Mouse (Mus musculus): Measurements from ENCODE around the gene Pde3a. TPM values are rescaled to one million over a fixed set of nuclear protein-coding genes. Genes with fewer than 3 reads are reported as not detected.

The Pde3a gene
- polyA plus RNA-seq, 1 experiment from 2014 or later, result 26.9 TPM

GRCm38 (mm10) chr6:141501171-141501570, 252.1 kb downstream of the Pde3a start:
- no peak overlapping the region for H3K27ac ChIP-seq (ENCODE audit: low read depth)
- H3K9ac ChIP-seq (ENCODE audit: low read length), result no peak overlapping the region
- no peaks in the 10 kb centered on the region for H3K27me3 ChIP-seq (replicated peaks; ENCODE audit: control insufficient read depth, insufficient read depth, low read length)
- ATAC-seq (replicated peaks; ENCODE audit: low FRiP score, low TSS enrichment, low read depth) (no peak), DNase-seq (ENCODE audit: low spot score) (no peak)
- WGBS, result 48% methylated on average over 3 of the region's 3 CpGs
- H3K9me3 ChIP-seq (ENCODE audit: control insufficient read depth, low read length), result no peaks in the 10 kb centered on the region
- no peaks in the 10 kb centered on the region for H3K4me1 ChIP-seq (replicated peaks; ENCODE audit: control insufficient read depth, insufficient read depth, low read length)
- no peak overlapping the region for H3K4me2 ChIP-seq (ENCODE audit: low read length)
- no peak overlapping the region for H3K4me3 ChIP-seq (ENCODE audit: low read depth, low read length)
- peaks cover 17% of the 10 kb centered on the region for H3K36me3 ChIP-seq (ENCODE audit: control insufficient read depth, insufficient read depth, low read length)

- Histone ChIP-seq H3K4me1 (replicated peaks; ENCODE audit: control insufficient read depth, insufficient read depth, low read length) (no peaks in the 10 kb centered on the region), H3K4me2 (ENCODE audit: low read length) (no peak overlapping the region), H3K4me3 (ENCODE audit: low read depth, low read length) (no peak overlapping the region), H3K27ac (ENCODE audit: low read depth) (no peak overlapping the region), H3K27me3 (replicated peaks; ENCODE audit: control insufficient read depth, insufficient read depth, low read length) (no peaks in the 10 kb centered on the region), H3K36me3 (ENCODE audit: control insufficient read depth, insufficient read depth, low read length) (no peaks in the 10 kb centered on the region), H3K9me3 (ENCODE audit: control insufficient read depth, low read length) (no peaks in the 10 kb centered on the region), H3K9ac (ENCODE audit: low read length) (no peak overlapping the region)
- DNase-seq (ENCODE audit: low spot score), result no peak
- ATAC-seq (replicated peaks; ENCODE audit: low FRiP score, low TSS enrichment, low read depth), result no peak
- WGBS, result 69% methylated on average over 2 of the region's 2 CpGs
Measured at GRCm38 (mm10) chr6:141522541-141522940, 273.5 kb downstream of the Pde3a start.

- H3K4me3 ChIP-seq (ENCODE audit: low read depth, low read length), result no peak within 1 kb of the TSS
- no peaks in the 10 kb centered on the region for H3K36me3 ChIP-seq (ENCODE audit: control insufficient read depth, insufficient read depth, low read length)
- ATAC-seq (replicated peaks; ENCODE audit: low FRiP score, low TSS enrichment, low read depth) (no peak), DNase-seq (ENCODE audit: low spot score) (no peak)
- H3K4me1 ChIP-seq (replicated peaks; ENCODE audit: control insufficient read depth, insufficient read depth, low read length), result no peaks in the 10 kb centered on the region
- H3K9ac ChIP-seq (ENCODE audit: low read length), result no peak within 1 kb of the TSS
- H3K27ac ChIP-seq (ENCODE audit: low read depth), result no peak within 1 kb of the TSS
- H3K9me3 ChIP-seq (ENCODE audit: control insufficient read depth, low read length), result no peaks in the 10 kb centered on the region
- H3K4me2 ChIP-seq (ENCODE audit: low read length), result no peak within 1 kb of the TSS
- WGBS, result 52% methylated on average over 2 of the region's 2 CpGs
- H3K27me3 ChIP-seq (replicated peaks; ENCODE audit: control insufficient read depth, insufficient read depth, low read length), result no peaks in the 10 kb centered on the region
Measured at GRCm38 (mm10) chr6:141523747-141524640, 274.9 kb downstream of the Pde3a start, which contains the start of gene Slco1c1. Gene Slco1c1, plus strand, starts transcription at chr6:141524368.

- Histone ChIP-seq H3K27ac (ENCODE audit: low read depth) (no peak overlapping the region), H3K4me3 (ENCODE audit: low read depth, low read length) (no peak overlapping the region), H3K36me3 (ENCODE audit: control insufficient read depth, insufficient read depth, low read length) (no peaks in the 10 kb centered on the region), H3K9me3 (ENCODE audit: control insufficient read depth, low read length) (no peaks in the 10 kb centered on the region), H3K27me3 (replicated peaks; ENCODE audit: control insufficient read depth, insufficient read depth, low read length) (no peaks in the 10 kb centered on the region), H3K4me2 (ENCODE audit: low read length) (no peak overlapping the region), H3K9ac (ENCODE audit: low read length) (no peak overlapping the region), H3K4me1 (replicated peaks; ENCODE audit: control insufficient read depth, insufficient read depth, low read length) (no peaks in the 10 kb centered on the region)
- DNase-seq (ENCODE audit: low spot score), result no peak
- 97% methylated on average over 1 of the region's 1 CpGs for WGBS
- no peak for ATAC-seq (replicated peaks; ENCODE audit: low FRiP score, low TSS enrichment, low read depth)
Measured at GRCm38 (mm10) chr6:141525787-141526186, 276.7 kb downstream of the Pde3a start.

GRCm38 (mm10) chr6:141530865-141531264, 281.8 kb downstream of the Pde3a start:
- no peaks in the 10 kb centered on the region for H3K36me3 ChIP-seq (ENCODE audit: control insufficient read depth, insufficient read depth, low read length)
- no peaks in the 10 kb centered on the region for H3K27me3 ChIP-seq (replicated peaks; ENCODE audit: control insufficient read depth, insufficient read depth, low read length)
- 84% methylated on average over 6 of the region's 6 CpGs for WGBS
- no peak overlapping the region for H3K9ac ChIP-seq (ENCODE audit: low read length)
- H3K27ac ChIP-seq (ENCODE audit: low read depth), result no peak overlapping the region
- H3K9me3 ChIP-seq (ENCODE audit: control insufficient read depth, low read length), result no peaks in the 10 kb centered on the region
- H3K4me3 ChIP-seq (ENCODE audit: low read depth, low read length), result no peak overlapping the region
- no peaks in the 10 kb centered on the region for H3K4me1 ChIP-seq (replicated peaks; ENCODE audit: control insufficient read depth, insufficient read depth, low read length)
- no peak for ATAC-seq (replicated peaks; ENCODE audit: low FRiP score, low TSS enrichment, low read depth)
- no peak overlapping the region for H3K4me2 ChIP-seq (ENCODE audit: low read length)
- DNase-seq (ENCODE audit: low spot score), result no peak

GRCm38 (mm10) chr6:141537298-141537697, 288.2 kb downstream of the Pde3a start:
- Histone ChIP-seq H3K4me2 (ENCODE audit: low read length) (no peak overlapping the region), H3K4me1 (replicated peaks; ENCODE audit: control insufficient read depth, insufficient read depth, low read length) (peaks cover 4% of the 10 kb centered on the region; the same call in 1 of the 2 replicates), H3K36me3 (ENCODE audit: control insufficient read depth, insufficient read depth, low read length) (no peaks in the 10 kb centered on the region), H3K4me3 (ENCODE audit: low read depth, low read length) (no peak overlapping the region), H3K27me3 (replicated peaks; ENCODE audit: control insufficient read depth, insufficient read depth, low read length) (no peaks in the 10 kb centered on the region), H3K9me3 (ENCODE audit: control insufficient read depth, low read length) (no peaks in the 10 kb centered on the region), H3K27ac (ENCODE audit: low read depth) (no peak overlapping the region), H3K9ac (ENCODE audit: low read length) (no peak overlapping the region)
- WGBS, result 7% methylated on average over 3 of the region's 3 CpGs
- DNase-seq (ENCODE audit: low spot score), result no peak
- ATAC-seq (replicated peaks; ENCODE audit: low FRiP score, low TSS enrichment, low read depth), result 0 out of 2 replicates have a peak, but pooled peaks have one; percentile 47

- Histone ChIP-seq H3K9me3 (ENCODE audit: control insufficient read depth, low read length) (no peaks in the 10 kb centered on the region), H3K27me3 (replicated peaks; ENCODE audit: control insufficient read depth, insufficient read depth, low read length) (no peaks in the 10 kb centered on the region), H3K9ac (ENCODE audit: low read length) (no peak overlapping the region), H3K27ac (ENCODE audit: low read depth) (no peak overlapping the region), H3K4me2 (ENCODE audit: low read length) (no peak overlapping the region), H3K4me3 (ENCODE audit: low read depth, low read length) (no peak overlapping the region), H3K4me1 (replicated peaks; ENCODE audit: control insufficient read depth, insufficient read depth, low read length) (peaks cover 4% of the 10 kb centered on the region; the same call in 1 of the 2 replicates), H3K36me3 (ENCODE audit: control insufficient read depth, insufficient read depth, low read length) (no peaks in the 10 kb centered on the region)
- DNase-seq (ENCODE audit: low spot score) (no peak), ATAC-seq (replicated peaks; ENCODE audit: low FRiP score, low TSS enrichment, low read depth) (no peak)
- WGBS, result 50% methylated on average over 1 of the region's 1 CpGs
Measured at GRCm38 (mm10) chr6:141541136-141541535, 292.1 kb downstream of the Pde3a start.

GRCm38 (mm10) chr6:141543344-141543743, 294.3 kb downstream of the Pde3a start:
- no peak for ATAC-seq (replicated peaks; ENCODE audit: low FRiP score, low TSS enrichment, low read depth)
- no peak for DNase-seq (ENCODE audit: low spot score)
- Histone ChIP-seq H3K4me3 (ENCODE audit: low read depth, low read length) (no peak overlapping the region), H3K4me1 (replicated peaks; ENCODE audit: control insufficient read depth, insufficient read depth, low read length) (no peaks in the 10 kb centered on the region), H3K9me3 (ENCODE audit: control insufficient read depth, low read length) (no peaks in the 10 kb centered on the region), H3K27me3 (replicated peaks; ENCODE audit: control insufficient read depth, insufficient read depth, low read length) (no peaks in the 10 kb centered on the region), H3K36me3 (ENCODE audit: control insufficient read depth, insufficient read depth, low read length) (no peaks in the 10 kb centered on the region), H3K4me2 (ENCODE audit: low read length) (no peak overlapping the region), H3K9ac (ENCODE audit: low read length) (no peak overlapping the region), H3K27ac (ENCODE audit: low read depth) (no peak overlapping the region)
- 79% methylated on average over 7 of the region's 7 CpGs for WGBS
